Mouse (Mus musculus): ENCODE measurements around the gene Atad3a. TPM values are rescaled to one million over a fixed set of nuclear protein-coding genes. Genes with fewer than 3 reads are reported as not detected.
"Not testable (repeated sequence)": the region's sequence is repeated elsewhere in the genome, so short reads cannot be mapped to it uniquely, and the experiment has no call there.

Atad3a gene
- polyA plus RNA-seq, 1 experiment: 78.2 TPM

DNA sequence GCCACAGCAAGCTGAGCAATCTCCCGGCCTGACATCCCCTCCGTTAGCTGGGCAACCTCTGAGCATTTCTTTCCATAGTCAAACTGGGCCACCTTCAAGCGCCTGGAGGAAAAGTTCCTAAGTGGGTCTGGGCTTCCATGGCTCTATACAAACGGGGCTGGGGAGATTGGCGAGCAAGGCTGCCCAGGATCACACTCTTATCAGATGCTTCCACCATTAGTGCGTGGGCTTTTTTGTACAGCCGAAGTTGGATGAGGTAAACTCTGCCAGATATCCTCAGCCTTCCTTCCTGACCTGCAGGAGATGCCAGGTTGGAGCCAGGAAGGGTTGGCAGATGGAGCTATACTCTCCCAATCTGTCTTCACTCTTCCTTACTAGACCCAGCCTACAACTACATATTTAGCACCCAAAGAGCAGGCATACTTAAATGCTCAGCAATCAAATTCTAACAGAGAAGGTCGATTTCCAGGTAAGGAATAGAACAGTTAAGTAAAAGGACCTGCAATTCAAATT is 14.8 kb downstream of the Atad3a start:
- Histone ChIP-seq H3K4me3 (ENCODE audit: low read depth, low read length) (no peak overlapping the region), H3K36me3 (ENCODE audit: control insufficient read depth, insufficient read depth, low read length, poor library complexity, severe bottlenecking) (peaks cover 82% of the 10 kb centered on the region), H3K27me3 (ENCODE audit: control insufficient read depth, insufficient read depth, low read length, poor library complexity, severe bottlenecking) (no peaks in the 10 kb centered on the region), H3K9ac (ENCODE audit: low read depth, poor library complexity, severe bottlenecking) (no peak overlapping the region), H3K4me1 (ENCODE audit: control insufficient read depth, insufficient read depth, low read length) (no peaks in the 10 kb centered on the region), H3K27ac (ENCODE audit: insufficient read depth, low read length) (no peak overlapping the region), H3K9me3 (replicated peaks; ENCODE audit: control insufficient read depth, insufficient read depth, low read length, poor library complexity, severe bottlenecking) (no peaks in the 10 kb centered on the region)
- TF ChIP-seq CTCF (IDR thresholded peaks at IDR 0.05; ENCODE audit: low read depth, low read length) (no peak), POLR2A (IDR thresholded peaks at IDR 0.05; ENCODE audit: insufficient read depth, low read length) (no peak), EP300 (IDR thresholded peaks at IDR 0.05; ENCODE audit: insufficient read depth, low read depth, low read length) (no peak)

DNA sequence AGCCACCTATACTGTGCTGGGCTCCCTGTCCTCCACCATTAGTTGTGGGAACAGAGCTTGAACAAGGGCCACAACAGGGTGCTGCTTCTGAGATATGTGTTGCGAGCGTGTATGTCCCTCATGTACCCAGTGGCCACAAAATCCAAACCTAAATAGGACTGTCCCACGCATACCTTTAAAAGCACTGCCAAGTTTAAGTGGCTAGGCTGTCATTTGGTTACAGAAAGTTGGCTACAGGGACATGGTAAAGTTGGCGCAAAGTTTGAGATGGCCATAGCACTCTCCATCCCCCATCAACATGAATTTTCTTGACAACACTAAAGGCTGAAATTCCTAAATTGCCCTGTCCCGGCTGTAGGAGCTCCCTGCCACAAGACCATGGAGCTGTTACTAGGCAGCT is 15.8 kb downstream of the Atad3a start:
- TF ChIP-seq EP300 (IDR thresholded peaks at IDR 0.05; ENCODE audit: insufficient read depth, low read depth, low read length) (no peak), POLR2A (IDR thresholded peaks at IDR 0.05; ENCODE audit: insufficient read depth, low read length) (no peak), CTCF (IDR thresholded peaks at IDR 0.05; ENCODE audit: low read depth, low read length) (no peak)
- Histone ChIP-seq H3K9ac (ENCODE audit: low read depth, poor library complexity, severe bottlenecking) (no peak overlapping the region), H3K36me3 (ENCODE audit: control insufficient read depth, insufficient read depth, low read length, poor library complexity, severe bottlenecking) (peaks cover 73% of the 10 kb centered on the region)

DNA sequence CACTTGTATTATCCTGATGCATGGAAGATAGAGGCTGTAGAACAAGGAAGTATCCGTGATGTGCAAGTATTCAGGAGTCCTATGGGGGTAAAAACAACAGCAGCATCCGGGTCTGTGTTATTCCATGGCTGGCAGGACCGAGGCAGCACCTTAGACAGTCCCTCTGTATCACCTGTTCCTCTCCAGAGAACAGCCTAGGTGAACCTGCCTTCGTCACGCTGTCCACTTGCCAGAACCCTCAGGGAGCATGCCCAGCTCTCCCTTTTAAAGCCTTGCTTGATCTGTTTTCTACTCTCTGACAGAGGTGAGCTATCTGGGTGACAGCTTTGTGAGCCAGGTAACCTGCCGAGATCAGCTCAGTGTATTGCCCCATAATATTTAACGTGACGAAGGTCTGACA is 16.4 kb downstream of the Atad3a start:
- Histone ChIP-seq H3K9ac (ENCODE audit: low read depth, poor library complexity, severe bottlenecking) (no peak overlapping the region), H3K27ac (ENCODE audit: insufficient read depth, low read length) (no peak overlapping the region), H3K36me3 (ENCODE audit: control insufficient read depth, insufficient read depth, low read length, poor library complexity, severe bottlenecking) (peaks cover 66% of the 10 kb centered on the region), H3K9me3 (replicated peaks; ENCODE audit: control insufficient read depth, insufficient read depth, low read length, poor library complexity, severe bottlenecking) (no peaks in the 10 kb centered on the region), H3K4me3 (ENCODE audit: low read depth, low read length) (no peak overlapping the region), H3K4me1 (ENCODE audit: control insufficient read depth, insufficient read depth, low read length) (no peaks in the 10 kb centered on the region), H3K27me3 (ENCODE audit: control insufficient read depth, insufficient read depth, low read length, poor library complexity, severe bottlenecking) (no peaks in the 10 kb centered on the region)
- TF ChIP-seq EP300 (IDR thresholded peaks at IDR 0.05; ENCODE audit: insufficient read depth, low read depth, low read length) (no peak), CTCF (IDR thresholded peaks at IDR 0.05; ENCODE audit: low read depth, low read length) (no peak), POLR2A (IDR thresholded peaks at IDR 0.05; ENCODE audit: insufficient read depth, low read length) (no peak)

More for the DNA sequence above, 15.8 kb downstream of the Atad3a start:
- Histone ChIP-seq H3K9me3 (replicated peaks; ENCODE audit: control insufficient read depth, insufficient read depth, low read length, poor library complexity, severe bottlenecking) (no peaks in the 10 kb centered on the region), H3K4me3 (ENCODE audit: low read depth, low read length) (no peak overlapping the region), H3K27ac (ENCODE audit: insufficient read depth, low read length) (no peak overlapping the region), H3K4me1 (ENCODE audit: control insufficient read depth, insufficient read depth, low read length) (no peaks in the 10 kb centered on the region), H3K27me3 (ENCODE audit: control insufficient read depth, insufficient read depth, low read length, poor library complexity, severe bottlenecking) (no peaks in the 10 kb centered on the region)

GRCm38 (mm10) chr4:155742684-155743083 is 18.2 kb downstream of the Atad3a start:
- Histone ChIP-seq H3K27me3 (ENCODE audit: control insufficient read depth, insufficient read depth, low read length, poor library complexity, severe bottlenecking) (no peaks in the 10 kb centered on the region), H3K36me3 (ENCODE audit: control insufficient read depth, insufficient read depth, low read length, poor library complexity, severe bottlenecking) (peaks cover 48% of the 10 kb centered on the region), H3K9me3 (replicated peaks; ENCODE audit: control insufficient read depth, insufficient read depth, low read length, poor library complexity, severe bottlenecking) (no peaks in the 10 kb centered on the region), H3K9ac (ENCODE audit: low read depth, poor library complexity, severe bottlenecking) (no peak overlapping the region), H3K27ac (ENCODE audit: insufficient read depth, low read length) (no peak overlapping the region), H3K4me3 (ENCODE audit: low read depth, low read length) (no peak overlapping the region), H3K4me1 (ENCODE audit: control insufficient read depth, insufficient read depth, low read length) (no peaks in the 10 kb centered on the region)
- no peak for TF ChIP-seq POLR2A (IDR thresholded peaks at IDR 0.05; ENCODE audit: insufficient read depth, low read length)
- TF ChIP-seq CTCF (IDR thresholded peaks at IDR 0.05; ENCODE audit: low read depth, low read length): no peak
- TF ChIP-seq EP300 (IDR thresholded peaks at IDR 0.05; ENCODE audit: insufficient read depth, low read depth, low read length): no peak

DNA sequence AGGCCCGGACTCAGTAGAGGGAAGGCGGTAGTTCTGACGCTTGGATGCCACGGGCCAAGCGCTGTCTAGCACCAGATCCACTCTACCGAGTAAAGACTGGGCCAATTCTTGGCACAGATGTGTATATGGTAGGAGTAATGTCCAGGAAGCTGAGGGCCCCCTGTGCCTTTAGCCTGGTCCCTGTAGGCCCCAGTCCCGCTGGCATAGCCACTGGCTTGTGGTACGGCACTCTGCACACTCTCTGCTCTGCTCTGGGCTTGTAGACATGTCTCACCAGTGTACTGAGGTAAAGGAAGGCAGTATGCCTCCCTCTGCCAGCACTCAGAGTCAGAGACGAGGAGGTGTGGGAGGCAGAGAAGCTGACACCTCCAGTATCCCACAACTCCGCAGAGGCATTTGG is 20.2 kb downstream of the Atad3a start:
- H3K9me3 ChIP-seq (replicated peaks; ENCODE audit: control insufficient read depth, insufficient read depth, low read length, poor library complexity, severe bottlenecking); H3K4me1 ChIP-seq (ENCODE audit: control insufficient read depth, insufficient read depth, low read length); H3K4me3 ChIP-seq (ENCODE audit: low read depth, low read length); H3K9ac ChIP-seq (ENCODE audit: low read depth, poor library complexity, severe bottlenecking); H3K27me3 ChIP-seq (ENCODE audit: control insufficient read depth, insufficient read depth, low read length, poor library complexity, severe bottlenecking): not testable (repeated sequence)
- peaks cover 35% of the 10 kb centered on the region for H3K36me3 ChIP-seq (ENCODE audit: control insufficient read depth, insufficient read depth, low read length, poor library complexity, severe bottlenecking)
- peak overlapping the region; percentile 23; the same call in 1 of the 2 replicates for H3K27ac ChIP-seq (ENCODE audit: insufficient read depth, low read length)

DNA sequence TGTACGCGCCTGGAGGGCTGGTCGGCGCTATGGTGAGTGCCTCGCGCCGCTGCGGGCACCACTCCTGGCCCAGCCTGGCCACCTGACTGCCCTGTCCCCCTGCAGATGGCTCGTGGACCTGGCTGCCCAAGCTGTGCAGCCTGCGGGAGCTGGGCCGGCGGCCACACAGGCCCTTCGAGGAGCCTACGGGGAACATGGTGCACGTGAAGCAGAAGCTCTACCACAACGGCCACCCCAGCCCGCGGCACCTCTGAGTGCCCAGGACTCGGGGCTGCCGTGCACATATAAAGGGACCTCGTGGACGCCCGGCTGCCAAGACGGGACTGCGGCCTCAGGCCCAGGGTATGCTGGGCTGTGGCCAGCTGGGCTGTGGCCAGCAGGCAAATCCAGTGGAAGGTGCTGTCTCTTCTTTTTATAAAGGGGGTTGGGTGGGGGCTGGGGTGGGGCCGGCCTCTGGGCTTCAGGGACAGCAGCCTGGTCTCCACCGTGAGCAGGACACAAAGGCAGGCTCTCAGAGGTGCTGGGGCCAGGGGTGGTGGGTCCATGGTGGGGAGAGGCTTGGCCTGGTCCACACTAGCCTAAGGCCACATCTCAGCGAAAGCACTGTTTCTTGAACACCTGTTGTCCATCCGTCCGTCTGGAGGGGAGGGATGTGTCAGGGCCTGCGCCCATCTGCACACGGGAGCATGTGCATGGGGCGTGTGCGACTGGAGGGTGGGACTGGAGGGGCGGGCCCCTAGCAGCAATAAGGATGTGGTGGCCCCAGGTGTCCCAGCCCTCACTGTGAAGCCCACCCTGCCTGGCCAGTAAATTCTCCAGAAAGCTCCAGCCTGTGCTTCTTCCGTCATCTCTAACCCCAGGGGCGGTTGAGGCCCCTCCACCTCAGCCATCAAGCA is 20.9 kb downstream of the Atad3a start:
- no peak overlapping the region for H3K27ac ChIP-seq (ENCODE audit: insufficient read depth, low read length)
- H3K9me3 ChIP-seq (replicated peaks; ENCODE audit: control insufficient read depth, insufficient read depth, low read length, poor library complexity, severe bottlenecking): no peaks in the 10 kb centered on the region
- H3K9ac ChIP-seq (ENCODE audit: low read depth, poor library complexity, severe bottlenecking): peak overlapping the region; percentile 25; the same call in 1 of the 2 replicates
- TF ChIP-seq POLR2A (IDR thresholded peaks at IDR 0.05; ENCODE audit: insufficient read depth, low read length) (no peak), EP300 (IDR thresholded peaks at IDR 0.05; ENCODE audit: insufficient read depth, low read depth, low read length) (no peak), CTCF (IDR thresholded peaks at IDR 0.05; ENCODE audit: low read depth, low read length) (no peak)
- H3K4me3 ChIP-seq (ENCODE audit: low read depth, low read length): peak overlapping the region; percentile 35
- peaks cover 3% of the 10 kb centered on the region for H3K4me1 ChIP-seq (ENCODE audit: control insufficient read depth, insufficient read depth, low read length)
- H3K27me3 ChIP-seq (ENCODE audit: control insufficient read depth, insufficient read depth, low read length, poor library complexity, severe bottlenecking): no peaks in the 10 kb centered on the region
- peaks cover 28% of the 10 kb centered on the region for H3K36me3 ChIP-seq (ENCODE audit: control insufficient read depth, insufficient read depth, low read length, poor library complexity, severe bottlenecking)
